In genomic region chr2:164402906-164403305, GRCm38 (mm10) we compare ENCODE assay signal across 8 mouse cellular contexts. TPM values are rescaled to one million over a fixed set of nuclear protein-coding genes. Genes with fewer than 3 reads are reported as not detected.
DNase-seq lines count a peak whose midpoint lies in the region; ATAC-seq and TF ChIP-seq lines count a peak whose summit lies in the region.

Rbpjl (plus strand) TSS chr2:164403141.

- peak; percentile 93 for TF ChIP-seq CTCF in spleen, adult 2 months (IDR thresholded peaks at IDR 0.05; ENCODE audit: extremely low read depth, insufficient read depth, insufficient read length, insufficient replicate concordance)

- peaks cover 95% of the 10 kb centered on the region for H3K27me3 ChIP-seq in forebrain, embryonic 10.5 days (ENCODE audit: poor library complexity, severe bottlenecking)
- peaks cover 84% of the 10 kb centered on the region for H3K27me3 ChIP-seq in forebrain, embryonic 16.5 days (replicated peaks; ENCODE audit: control insufficient read depth, insufficient read depth, low read length)
- peaks cover 81% of the 10 kb centered on the region for H3K27me3 ChIP-seq in intestine, embryonic 14.5 days (replicated peaks; ENCODE audit: control insufficient read depth, insufficient read depth, low read length)
- peaks cover 19% of the 10 kb centered on the region for H3K27me3 ChIP-seq in spleen, adult 2 months (ENCODE audit: control insufficient read depth, insufficient read depth, low read length)

- H3K4me3 ChIP-seq in forebrain, embryonic 10.5 days: no peak within 1 kb of the TSS
- H3K4me3 ChIP-seq in forebrain, embryonic 16.5 days (replicated peaks; ENCODE audit: low read length): no peak within 1 kb of the TSS
- peak within 1 kb of the TSS; percentile 38 for H3K4me3 ChIP-seq in intestine, embryonic 14.5 days (ENCODE audit: low read depth, low read length)
- no peak within 1 kb of the TSS for H3K4me3 ChIP-seq in spleen, adult 2 months (ENCODE audit: extremely low read depth, insufficient read depth, insufficient read length)

- intact Hi-C loops in left cerebral cortex, postnatal 25 days (cut with DNase I): no loop called here

- no peak within 1 kb of the TSS for H3K27ac ChIP-seq in forebrain, embryonic 10.5 days
- no peak within 1 kb of the TSS for H3K27ac ChIP-seq in forebrain, embryonic 16.5 days (ENCODE audit: low read length)
- no peak within 1 kb of the TSS for H3K27ac ChIP-seq in intestine, embryonic 14.5 days (ENCODE audit: low read depth)
- no peak within 1 kb of the TSS for H3K27ac ChIP-seq in spleen, adult 2 months (ENCODE audit: insufficient read depth, low read length)

- no peak within 1 kb of the TSS for H3K9ac ChIP-seq in forebrain, embryonic 16.5 days (replicated peaks; ENCODE audit: low read depth, low read length)
- no peak within 1 kb of the TSS; the same call in 1 of the 2 replicates for H3K9ac ChIP-seq in intestine, embryonic 14.5 days (ENCODE audit: low read length)

- no peak for ATAC-seq in forebrain, embryonic 16.5 days
- peak; percentile 62 for ATAC-seq in intestine, embryonic 14.5 days (replicated peaks; ENCODE audit: low FRiP score, low TSS enrichment, low read depth)

- H3K36me3 ChIP-seq in forebrain, embryonic 10.5 days (replicated peaks): no peaks in the 10 kb centered on the region
- H3K36me3 ChIP-seq in forebrain, embryonic 16.5 days (ENCODE audit: control insufficient read depth, insufficient read depth): no peaks in the 10 kb centered on the region
- H3K36me3 ChIP-seq in intestine, embryonic 14.5 days (ENCODE audit: control insufficient read depth, insufficient read depth, low read length): no peaks in the 10 kb centered on the region
- H3K36me3 ChIP-seq in spleen, adult 2 months (ENCODE audit: control insufficient read depth, insufficient read depth, low read length): no peaks in the 10 kb centered on the region

- H3K9me3 ChIP-seq in forebrain, embryonic 10.5 days: peaks cover 15% of the 10 kb centered on the region
- no peaks in the 10 kb centered on the region for H3K9me3 ChIP-seq in forebrain, embryonic 16.5 days (ENCODE audit: control insufficient read depth, low read length)
- H3K9me3 ChIP-seq in intestine, embryonic 14.5 days (ENCODE audit: control insufficient read depth, low read length): no peaks in the 10 kb centered on the region

- H3K4me2 ChIP-seq in forebrain, embryonic 16.5 days (ENCODE audit: low read length): no peak within 1 kb of the TSS
- H3K4me2 ChIP-seq in intestine, embryonic 14.5 days (ENCODE audit: low read length): peak within 1 kb of the TSS; percentile 79

- TF ChIP-seq POLR2A in spleen, adult 2 months (IDR thresholded peaks at IDR 0.05; ENCODE audit: low read depth, low read length): no peak

- 4% methylated on average over 17 of the region's 17 CpGs for WGBS in forebrain, embryonic 10.5 days
- 3% methylated on average over 17 of the region's 17 CpGs for WGBS in forebrain, embryonic 16.5 days
- 8% methylated on average over 17 of the region's 17 CpGs for WGBS in intestine, embryonic 14.5 days
- 5% methylated on average over 17 of the region's 17 CpGs for WGBS in spleen, adult 2 months

- peaks cover 33% of the 10 kb centered on the region for H3K4me1 ChIP-seq in forebrain, embryonic 10.5 days
- H3K4me1 ChIP-seq in forebrain, embryonic 16.5 days (replicated peaks; ENCODE audit: control insufficient read depth, insufficient read depth, low read length): peaks cover 11% of the 10 kb centered on the region
- peaks cover 25% of the 10 kb centered on the region for H3K4me1 ChIP-seq in intestine, embryonic 14.5 days (replicated peaks; ENCODE audit: control insufficient read depth, insufficient read depth, low read length)
- H3K4me1 ChIP-seq in spleen, adult 2 months (ENCODE audit: control insufficient read depth, insufficient read depth, insufficient read length): no peaks in the 10 kb centered on the region; the same call in 1 of the 2 replicates

- peak; percentile 75 for DNase-seq in forebrain, embryonic 10.5 days (ENCODE audit: extremely low spot score, low spot score)
- peak; percentile 47 to 78 for DNase-seq in cerebellum, postnatal 25 days
- peak; percentile 80 for DNase-seq in gastrocnemius, postnatal 10 days
- DNase-seq in intestine, embryonic 14.5 days (ENCODE audit: low spot score): peak; percentile 85
- peak; percentile 62 to 67 for DNase-seq in left cerebral cortex, postnatal 25 days (ENCODE audit: low spot score in 2 of 2)
- peak; percentile 89 for DNase-seq in mesoderm, embryonic 11.5 days (ENCODE audit: low read depth, low spot score)
- peak; percentile 56 to 75 for DNase-seq in spleen, adult 2 months (ENCODE audit: low read depth in 1 of 2, low spot score in 2 of 2)

RNA-seq across cellular contexts. Expression of gene Rbpjl, which starts in this region (rescaled TPM):
- polyA plus RNA-seq in forebrain, embryonic 10.5 days (2016; fragmentation: Nextera tagmentation; extraction: Ambion mirVana): not detected in 2 replicates
- 0.10 and 0.11 TPM in 2 replicates for polyA plus RNA-seq in forebrain, embryonic 16.5 days (2015; fragmentation: Nextera tagmentation; extraction: Ambion mirVana)
- under 1 TPM; 0.05 to 0.07 TPM for total RNA-seq in gastrocnemius, postnatal 10 days (2021)
- polyA plus RNA-seq in intestine, embryonic 14.5 days (2014; fragmentation: Nextera tagmentation; extraction: Ambion mirVana): 0.07 and 10.4 TPM in 2 replicates
- under 1 TPM; 0.41 to 0.43 TPM for total RNA-seq in left cerebral cortex, postnatal 25 days (2021)
- 19.0 and 39.4 TPM in 2 replicates for polyA plus RNA-seq in spleen, adult 2 months (2012; rRNA removed)

Comparison
In these comparisons a context has a peak if more than half of its experiments do, and no peak if none do; other contexts are left out.
1. Peak in DNase-seq in forebrain, embryonic 10.5 days; RNA of the gene not detected or under 1 TPM.
2. Peak in DNase-seq in gastrocnemius, postnatal 10 days; RNA of the gene not detected or under 1 TPM.
3. Peak in DNase-seq in left cerebral cortex, postnatal 25 days; RNA of the gene not detected or under 1 TPM.